Mouse (Mus musculus): ENCODE data around the gene Gm20911. TPM values are rescaled to one million over a fixed set of nuclear protein-coding genes. Genes with fewer than 3 reads are reported as not detected.

Gene Gm20911
- not detected for polyA plus RNA-seq (2014; fragmentation: Illumina TruSeq; extraction: RNeasy Lipid Tissue Mini Kit (QIAGEN cat#74804); ENCODE audit: insufficient read depth, low read depth, low replicate concordance)

GRCm38 (mm10) chrY:81457707-81458106, at the start of gene Gm20911:
Gene Gm20911 (plus strand): TSS chrY:81458007.

All from lung, adult 10 weeks (tissue).